Mouse (Mus musculus) midbrain, embryonic 11.5 days (tissue): ENCODE data around the gene Fam198a. TPM values are rescaled to one million over a fixed set of nuclear protein-coding genes. Genes with fewer than 3 reads are reported as not detected.

Source experiments
- ATAC-seq: fragments of 200-750 bp; cut with Nextera tagmentation; 2 replicates; pipeline ENCODE4 v1.8.0; 2017; ENCODE audit warnings: moderate TSS enrichment, moderate library complexity; ENCODE audit not compliant: low FRiP score
- DNase-seq: peaks from one replicate; pipeline ENCODE4 v3.0.0; 2015; ENCODE audit warnings: low spot score; ENCODE audit errors: missing footprints
- H3K27ac ChIP-seq: fragments of 300-500 bp; sonication (generic); 2 replicates; pipeline ENCODE4 v1.5.1; 2014; ENCODE audit warnings: low read depth, low read length
- H3K27me3 ChIP-seq: fragments of 300-500 bp; sonication (generic); 2 replicates; pipeline ENCODE4 v1.6.1; 2014; ENCODE audit warnings: mild to moderate bottlenecking, low read length, moderate library complexity, mixed read lengths; ENCODE audit not compliant: control insufficient read depth, insufficient read depth
- H3K36me3 ChIP-seq: fragments of 300-500 bp; sonication (generic); 2 replicates; pipeline ENCODE4 v1.6.1; 2014; ENCODE audit warnings: mild to moderate bottlenecking, low read length, moderate library complexity, mixed read lengths; ENCODE audit not compliant: control insufficient read depth, insufficient read depth
- H3K4me1 ChIP-seq: fragments of 300-500 bp; sonication (generic); 2 replicates; pipeline ENCODE4 v1.6.1; 2014; ENCODE audit warnings: low read length; ENCODE audit not compliant: control insufficient read depth, insufficient read depth
- H3K4me2 ChIP-seq: fragments of 300-500 bp; sonication (generic); 2 replicates; pipeline ENCODE4 v1.6.1; 2014; ENCODE audit warnings: mild to moderate bottlenecking, moderate library complexity
- H3K4me3 ChIP-seq: fragments of 300-500 bp; sonication (generic); 2 replicates; pipeline ENCODE4 v1.5.1; 2014; ENCODE audit warnings: low read depth, low read length
- H3K9ac ChIP-seq: fragments of 300-500 bp; sonication (generic); 2 replicates; pipeline ENCODE4 v1.6.1; 2014; ENCODE audit warnings: low read length
- H3K9me3 ChIP-seq: fragments of 300-500 bp; sonication (generic); 2 replicates; pipeline ENCODE4 v1.6.1; 2016; ENCODE audit warnings: low read length; ENCODE audit not compliant: control insufficient read depth
- WGBS: fragments of 180-500 bp; shearing (Covaris S2); extraction: QIAGEN DNeasy Blood & Tissue Kit; methylation state at CpG from one replicate; pipeline ENCODE4 v1.1.7; 2014; 5-methylcytosine and 5-hydroxymethylcytosine counted together
- polyA plus RNA-seq: library from polyadenylated mRNA; unstranded; fragments of >200 nt; fragmentation: Nextera tagmentation; extraction: Ambion mirVana; gene quantifications from 2 replicates; pipeline ENCODE4 v1.2.1, GENCODE M21; 2014

Gene Fam198a
- polyA plus RNA-seq = 0.23 and 0.52 TPM in 2 replicates

DNA sequence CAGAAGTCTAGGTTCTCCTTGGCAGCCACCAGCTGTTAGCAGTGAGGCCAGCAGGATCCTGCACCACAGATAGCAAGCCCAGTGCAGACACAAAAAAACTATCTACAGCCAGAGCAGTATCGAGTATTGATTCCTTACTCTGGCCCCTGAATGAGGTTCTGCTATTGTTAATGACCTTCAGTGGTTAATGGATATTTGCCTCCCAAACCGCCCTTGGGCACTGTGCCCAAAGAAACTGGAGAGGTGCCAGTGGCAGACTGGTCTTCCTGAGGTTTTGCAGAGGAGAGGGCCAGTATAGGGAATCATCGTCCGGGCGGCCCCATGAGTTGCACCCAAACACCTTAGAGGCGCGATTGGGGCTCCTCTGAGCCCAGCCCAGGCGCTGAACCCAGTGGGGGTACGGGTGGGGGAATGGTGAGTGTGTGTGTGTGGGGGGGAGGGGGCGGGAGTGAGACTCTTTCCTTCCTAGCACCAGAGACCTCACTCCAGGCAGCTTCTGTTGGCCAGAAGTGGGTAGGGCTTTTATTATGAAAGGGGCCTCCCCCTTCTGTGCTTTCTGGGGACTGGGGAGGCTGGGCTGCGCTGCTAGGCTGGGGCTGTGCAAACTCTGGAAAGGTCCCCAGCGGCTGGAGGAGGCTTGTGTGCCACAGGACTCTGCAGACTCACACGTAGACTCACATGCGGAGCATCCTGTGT, at the start of gene Fam198a:
Gene Fam198a, plus strand, starts transcription at position 571 of the 696 bp plus-strand sequence.
- 11% methylated on average over 14 of the region's 14 CpGs for WGBS
- Histone ChIP-seq H3K9ac (no peak within 1 kb of the TSS), H3K27me3 (no peaks in the 10 kb centered on the region), H3K4me3 (no peak within 1 kb of the TSS), H3K9me3 (no peaks in the 10 kb centered on the region), H3K27ac (no peak within 1 kb of the TSS), H3K4me2 (no peak within 1 kb of the TSS; the same call in 1 of the 2 replicates), H3K4me1 (peaks cover 6% of the 10 kb centered on the region), H3K36me3 (no peaks in the 10 kb centered on the region)
- ATAC-seq = peak; percentile 65; the same call in 1 of the 2 replicates
- DNase-seq = no peak

DNA sequence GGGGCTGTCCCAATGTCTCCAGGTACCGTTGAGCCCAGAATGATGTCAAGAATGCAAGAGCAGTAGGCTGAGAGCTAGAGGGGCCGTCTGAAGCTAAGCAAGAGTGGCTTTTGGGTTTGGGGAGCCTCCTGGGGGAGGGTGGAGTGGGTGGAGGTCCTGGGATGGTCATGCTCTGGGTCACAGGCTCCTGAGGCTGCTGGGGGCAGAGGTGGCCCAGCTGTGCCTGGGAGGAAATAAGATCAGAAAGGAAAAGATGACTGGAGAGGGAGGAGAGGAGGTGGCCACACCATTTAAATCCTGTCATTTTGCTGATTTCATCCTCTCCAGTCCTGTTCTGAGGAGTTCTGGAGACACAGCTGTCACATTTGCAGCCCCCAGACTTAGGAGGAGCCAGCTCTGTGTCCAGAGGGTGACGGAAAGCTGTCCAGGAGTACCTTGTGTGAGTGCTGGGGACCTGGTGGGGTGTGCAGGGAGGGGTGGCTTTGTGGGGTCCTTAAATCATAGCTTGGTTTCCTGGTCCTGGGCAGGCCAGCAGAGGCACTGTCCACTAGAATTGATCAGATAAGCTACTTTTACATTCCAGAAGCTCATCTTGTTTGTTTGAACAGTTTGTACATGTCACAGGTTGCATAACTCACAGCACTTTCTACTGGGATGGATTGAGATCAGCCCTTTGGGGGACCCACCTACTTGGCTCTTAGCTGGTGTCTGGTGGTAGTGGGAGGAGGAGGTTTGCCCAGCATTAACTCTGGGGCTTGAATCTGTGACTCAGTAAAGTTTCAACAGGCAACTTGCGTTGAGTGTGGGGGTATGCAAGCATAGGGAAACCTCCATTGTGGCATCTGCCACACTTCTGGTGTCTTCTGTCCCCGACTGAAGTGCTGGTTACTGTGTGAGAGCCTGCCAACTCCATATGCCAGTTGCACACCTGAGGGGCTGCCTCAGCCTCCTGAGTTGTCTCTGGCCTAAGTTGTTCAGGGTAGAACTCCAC, 48.8 kb upstream of the Fam198a start:
- no peaks in the 10 kb centered on the region for H3K9me3 ChIP-seq
- H3K4me2 ChIP-seq = no peak overlapping the region
- WGBS = 80% methylated on average over 5 of the region's 5 CpGs
- no peak overlapping the region for H3K9ac ChIP-seq
- no peaks in the 10 kb centered on the region for H3K4me1 ChIP-seq
- H3K27ac ChIP-seq = no peak overlapping the region
- no peak for ATAC-seq
- no peak overlapping the region for H3K4me3 ChIP-seq
- no peaks in the 10 kb centered on the region for H3K36me3 ChIP-seq
- DNase-seq = no peak
- H3K27me3 ChIP-seq = no peaks in the 10 kb centered on the region

DNA sequence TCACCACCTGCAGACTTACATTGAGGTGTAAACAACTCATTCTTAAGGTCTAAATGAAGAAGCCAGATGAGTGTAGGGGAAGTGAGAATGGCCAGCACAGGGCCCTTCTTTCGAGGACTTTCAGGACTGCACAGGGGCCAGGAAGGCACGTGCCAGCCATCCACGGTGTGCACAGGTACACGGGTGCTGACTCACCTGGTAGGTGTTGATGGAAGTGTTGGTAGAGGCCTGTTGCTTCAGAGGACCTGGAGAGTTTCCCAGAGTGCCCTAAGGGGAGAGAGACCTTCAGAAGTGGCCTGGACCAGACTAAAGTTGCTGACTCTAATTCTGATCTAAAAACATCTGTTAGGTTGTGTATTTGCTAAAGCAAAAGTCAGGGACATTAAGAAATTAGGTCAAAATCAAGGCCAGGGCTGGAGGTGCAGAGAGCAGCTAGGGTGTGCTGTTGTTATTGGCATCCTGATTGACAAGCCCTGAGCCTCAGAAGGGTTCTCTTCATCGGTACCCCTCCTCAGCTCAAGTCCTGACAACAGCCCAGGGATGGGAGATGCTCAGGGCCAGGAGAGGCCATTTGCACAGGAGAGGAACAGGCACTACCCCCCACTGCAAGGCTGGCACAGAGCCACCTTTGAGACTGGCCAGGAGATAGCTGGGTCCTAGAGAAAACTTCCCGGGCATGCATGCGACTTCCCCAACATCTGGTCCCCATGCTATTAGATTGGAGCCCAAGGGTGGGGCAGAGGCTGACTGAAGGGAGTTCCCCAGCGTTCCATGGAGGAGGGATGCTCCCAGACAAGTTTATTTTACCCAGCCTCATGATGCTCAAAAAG, 47.1 kb upstream of the Fam198a start:
- Histone ChIP-seq H3K9me3 (no peaks in the 10 kb centered on the region), H3K27ac (no peak overlapping the region), H3K4me1 (no peaks in the 10 kb centered on the region), H3K4me3 (no peak overlapping the region), H3K36me3 (no peaks in the 10 kb centered on the region), H3K27me3 (no peaks in the 10 kb centered on the region), H3K4me2 (no peak overlapping the region), H3K9ac (no peak overlapping the region)
- 83% methylated on average over 8 of the region's 8 CpGs for WGBS
- DNase-seq (no peak), ATAC-seq (no peak)

DNA sequence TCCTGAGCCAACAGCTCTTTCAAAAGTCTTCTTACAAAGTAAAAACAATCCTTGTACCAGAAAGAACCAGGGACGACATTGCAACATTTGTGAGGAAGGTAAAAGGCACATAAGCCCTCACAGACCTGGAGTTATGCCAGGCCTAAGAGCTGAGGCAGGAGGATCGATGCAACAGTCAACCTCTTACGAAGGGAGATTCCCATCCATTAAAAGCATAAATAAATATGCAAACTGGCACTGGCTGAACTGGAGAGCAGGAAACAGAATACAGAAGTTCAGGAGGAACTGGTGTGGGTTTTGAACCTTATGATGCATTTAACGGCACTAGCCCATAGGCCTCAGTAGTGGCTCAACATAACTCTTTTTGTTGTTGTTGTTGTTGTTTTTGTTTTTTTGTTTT, 46.5 kb upstream of the Fam198a start:
- H3K27ac ChIP-seq = no peak overlapping the region
- no peaks in the 10 kb centered on the region for H3K27me3 ChIP-seq
- ATAC-seq = no peak
- no peak overlapping the region for H3K9ac ChIP-seq
- H3K4me1 ChIP-seq = no peaks in the 10 kb centered on the region
- 89% methylated on average over 4 of the region's 4 CpGs for WGBS
- no peak for DNase-seq
- H3K9me3 ChIP-seq = no peaks in the 10 kb centered on the region
- no peaks in the 10 kb centered on the region for H3K36me3 ChIP-seq
- no peak overlapping the region for H3K4me3 ChIP-seq
- H3K4me2 ChIP-seq = no peak overlapping the region

GRCm38 (mm10) chr9:121904946-121905345, 45.8 kb upstream of the Fam198a start:
- no peaks in the 10 kb centered on the region for H3K4me1 ChIP-seq
- H3K9ac ChIP-seq = no peak overlapping the region
- H3K36me3 ChIP-seq = no peaks in the 10 kb centered on the region
- H3K27ac ChIP-seq = no peak overlapping the region
- H3K9me3 ChIP-seq = no peaks in the 10 kb centered on the region
- no peaks in the 10 kb centered on the region for H3K27me3 ChIP-seq
- no peak overlapping the region for H3K4me3 ChIP-seq
- 89% methylated on average over 7 of the region's 7 CpGs for WGBS
- ATAC-seq (no peak), DNase-seq (no peak)
- no peak overlapping the region for H3K4me2 ChIP-seq

DNA sequence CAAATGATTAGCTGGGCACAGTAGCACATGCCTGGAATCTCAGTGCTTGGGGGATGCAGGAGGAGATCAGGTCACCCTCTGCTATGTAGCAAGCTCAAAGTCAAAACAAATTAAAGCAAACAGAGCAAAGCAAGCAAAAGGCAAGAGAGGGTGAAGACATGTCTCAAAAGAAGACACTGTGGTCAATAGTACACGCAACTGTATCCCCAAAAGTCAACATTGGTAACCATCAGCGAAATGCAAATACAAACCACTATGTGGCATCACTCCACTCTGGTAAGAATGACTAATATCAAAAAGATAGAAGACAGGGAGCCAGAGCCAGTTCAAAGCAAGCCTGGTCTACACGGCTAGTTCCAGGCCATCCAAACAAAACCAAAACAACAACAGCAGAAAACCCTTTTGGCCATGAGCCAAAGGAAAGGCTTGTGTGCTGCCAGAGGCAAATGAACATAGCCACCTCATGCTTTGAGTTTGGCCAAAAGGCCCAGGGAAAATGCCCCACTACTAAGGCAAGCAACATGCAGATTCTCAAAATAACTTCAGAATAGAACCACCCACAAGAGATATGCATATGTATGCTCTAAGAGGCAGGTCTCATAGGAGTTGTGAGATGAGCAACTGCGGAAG, 45.1 kb upstream of the Fam198a start:
- Histone ChIP-seq H3K4me1 (no peaks in the 10 kb centered on the region), H3K36me3 (no peaks in the 10 kb centered on the region), H3K4me3 (no peak overlapping the region), H3K9me3 (no peaks in the 10 kb centered on the region), H3K27ac (no peak overlapping the region), H3K4me2 (no peak overlapping the region), H3K27me3 (no peaks in the 10 kb centered on the region), H3K9ac (no peak overlapping the region)
- no peak for DNase-seq
- no peak for ATAC-seq
- WGBS = 90% methylated on average over 4 of the region's 4 CpGs

GRCm38 (mm10) chr9:121906456-121906855, 44.3 kb upstream of the Fam198a start:
- H3K36me3 ChIP-seq = no peaks in the 10 kb centered on the region
- no peaks in the 10 kb centered on the region for H3K27me3 ChIP-seq
- H3K9me3 ChIP-seq = no peaks in the 10 kb centered on the region
- no peaks in the 10 kb centered on the region for H3K4me1 ChIP-seq
- no peak for ATAC-seq
- no peak overlapping the region for H3K4me2 ChIP-seq
- WGBS = 86% methylated on average over 5 of the region's 5 CpGs
- no peak overlapping the region for H3K27ac ChIP-seq
- H3K4me3 ChIP-seq = no peak overlapping the region
- no peak overlapping the region for H3K9ac ChIP-seq
- no peak for DNase-seq

DNA sequence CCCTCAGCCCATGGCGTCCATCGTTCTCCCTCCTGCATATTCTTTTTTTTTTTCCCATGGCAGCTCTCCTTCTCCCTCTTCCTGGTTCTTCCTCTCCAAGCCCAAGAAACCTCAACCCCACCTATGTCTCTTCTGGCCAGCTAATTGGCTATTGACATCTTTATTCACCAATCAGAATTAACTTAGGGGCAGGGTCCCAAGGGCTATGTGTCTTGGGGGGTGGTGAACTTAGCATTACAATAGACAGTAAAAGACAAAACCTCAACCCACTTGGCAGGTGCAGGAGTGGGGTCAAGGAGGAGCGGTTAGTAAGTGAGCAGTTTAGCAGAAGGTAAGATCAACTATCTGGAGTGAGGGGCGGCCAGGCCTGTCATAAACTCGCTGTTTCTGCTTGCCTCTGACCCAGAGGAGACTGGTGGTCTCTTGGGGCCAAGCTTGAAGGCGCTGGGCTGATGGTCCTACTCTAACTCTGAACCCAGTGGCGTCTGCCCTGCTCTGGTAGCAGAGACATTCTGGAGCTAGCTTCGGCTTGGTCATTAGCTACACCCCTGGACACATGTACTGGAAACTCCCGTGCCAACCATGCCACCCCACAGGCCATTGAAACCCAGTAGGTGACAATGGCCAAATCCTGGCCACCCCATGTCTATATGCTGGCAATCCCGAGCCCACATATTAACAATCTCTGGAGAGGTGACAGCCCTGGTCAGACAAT, 43.3 kb upstream of the Fam198a start:
- Histone ChIP-seq H3K9ac (no peak overlapping the region), H3K36me3 (no peaks in the 10 kb centered on the region), H3K27me3 (no peaks in the 10 kb centered on the region), H3K4me1 (no peaks in the 10 kb centered on the region), H3K27ac (no peak overlapping the region), H3K4me3 (no peak overlapping the region), H3K9me3 (no peaks in the 10 kb centered on the region), H3K4me2 (no peak overlapping the region)
- ATAC-seq (no peak), DNase-seq (no peak)
- 77% methylated on average over 10 of the region's 10 CpGs for WGBS
